ENCODE assay signal across 30 mouse cellular contexts in the genomic region with DNA sequence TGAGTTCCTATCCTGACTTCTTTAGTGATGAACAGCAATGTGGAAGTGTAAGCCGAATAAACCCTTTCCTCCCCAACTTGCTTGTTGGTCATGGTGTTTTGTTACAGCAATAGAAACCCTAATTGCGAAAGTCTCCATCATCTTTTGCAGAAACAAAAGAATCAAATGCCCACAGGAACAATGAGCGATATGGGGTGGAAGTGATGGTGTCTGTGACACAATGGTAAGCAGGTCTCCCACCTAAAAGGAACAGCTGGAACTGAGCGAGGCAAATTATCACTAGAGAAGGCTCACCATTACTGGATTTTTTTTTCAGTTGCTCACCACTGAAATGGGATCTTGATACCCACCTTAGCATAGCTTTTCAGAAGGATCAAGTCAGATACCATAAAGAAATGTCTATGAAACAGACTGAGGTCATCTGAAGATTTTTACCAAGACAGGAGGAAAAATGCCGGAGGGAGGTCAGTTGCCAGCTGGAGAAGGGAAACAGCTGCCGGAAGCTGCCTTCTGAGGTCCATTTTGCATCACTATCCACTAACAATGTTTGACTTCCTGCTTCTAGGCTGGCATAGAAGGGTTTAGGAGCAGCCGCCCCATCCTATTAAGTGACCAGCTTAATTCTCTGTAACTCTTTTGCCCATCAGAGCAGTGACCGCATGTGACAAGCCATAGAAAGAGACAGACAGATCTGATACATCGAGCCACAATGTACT. TPM values are rescaled to one million over a fixed set of nuclear protein-coding genes. Genes with fewer than 3 reads are reported as not detected.
DNase-seq lines count a peak whose midpoint lies in the region; ATAC-seq and TF ChIP-seq lines count a peak whose summit lies in the region.
"Had no signal": no experiment of that assay in that cellular context is flagged by ENCODE, and none has a peak within 500 bp of the region (broad histone marks: within the 10 kb centered on the region; RNA-seq: fewer than 3 reads in every experiment).

No protein-coding gene starts in this region.

- 0 out of 2 replicates have a peak overlapping the region, but pooled peaks have one; percentile 13 for H3K27ac ChIP-seq in embryonic facial prominence, embryonic 14.5 days (replicated peaks; ENCODE audit: low read depth, low read length)
- no peak overlapping the region for H3K27ac ChIP-seq in embryonic facial prominence, embryonic 10.5 days (replicated peaks)
- H3K27ac ChIP-seq in intestine, embryonic 14.5 days (ENCODE audit: low read depth) = peak overlapping the region; percentile 22; the same call in 1 of the 2 replicates
- no peak overlapping the region for H3K27ac ChIP-seq in intestine, embryonic 15.5 days
- peak overlapping the region; percentile 76; the same call in 1 of the 2 replicates for H3K27ac ChIP-seq in lung, embryonic 14.5 days (ENCODE audit: low read depth)
- H3K27ac ChIP-seq: embryonic facial prominence, embryonic 15.5 days; forebrain, embryonic 12.5 days; hindbrain, embryonic 10.5 days; hindbrain, postnatal 0 days; midbrain, embryonic 10.5 days; midbrain, embryonic 15.5 days; neural tube, embryonic 15.5 days had no signal

- no peaks in the 10 kb centered on the region for H3K27me3 ChIP-seq in embryonic facial prominence, embryonic 14.5 days (replicated peaks; ENCODE audit: control insufficient read depth, insufficient read depth, low read length)
- H3K27me3 ChIP-seq in embryonic facial prominence, embryonic 10.5 days (replicated peaks; ENCODE audit: low read depth, poor library complexity, severe bottlenecking) = no peaks in the 10 kb centered on the region
- no peaks in the 10 kb centered on the region for H3K27me3 ChIP-seq in intestine, embryonic 14.5 days (replicated peaks; ENCODE audit: control insufficient read depth, insufficient read depth, low read length)
- no peaks in the 10 kb centered on the region for H3K27me3 ChIP-seq in intestine, embryonic 15.5 days (replicated peaks)
- no peaks in the 10 kb centered on the region for H3K27me3 ChIP-seq in lung, embryonic 14.5 days (ENCODE audit: insufficient read depth, low read length)
- H3K27me3 ChIP-seq in E14TG2a.4 (ENCODE audit: insufficient read depth, low read length) = peaks cover 15% of the 10 kb centered on the region; the same call in 1 of the 2 replicates
- H3K27me3 ChIP-seq: CH12.LX; embryonic facial prominence, embryonic 15.5 days; forebrain, embryonic 12.5 days; midbrain, embryonic 15.5 days; neural tube, embryonic 15.5 days; Patski had no signal

- H3K4me2 ChIP-seq in embryonic facial prominence, embryonic 14.5 days (ENCODE audit: low read depth, low read length) = no peak overlapping the region
- H3K4me2 ChIP-seq in intestine, embryonic 14.5 days (ENCODE audit: low read length) = no peak overlapping the region
- no peak overlapping the region for H3K4me2 ChIP-seq in intestine, embryonic 15.5 days (replicated peaks)
- no peak overlapping the region for H3K4me2 ChIP-seq in lung, embryonic 14.5 days
- H3K4me2 ChIP-seq: embryonic facial prominence, embryonic 15.5 days; forebrain, embryonic 12.5 days; heart, embryonic 11.5 days; liver, embryonic 11.5 days; midbrain, embryonic 15.5 days; neural tube, embryonic 15.5 days had no signal

- no peaks in the 10 kb centered on the region for H3K9me3 ChIP-seq in embryonic facial prominence, embryonic 14.5 days (ENCODE audit: control insufficient read depth, low read length)
- no peaks in the 10 kb centered on the region for H3K9me3 ChIP-seq in embryonic facial prominence, embryonic 10.5 days
- H3K9me3 ChIP-seq in intestine, embryonic 14.5 days (ENCODE audit: control insufficient read depth, low read length) = no peaks in the 10 kb centered on the region; the same call in 1 of the 2 replicates
- H3K9me3 ChIP-seq in intestine, embryonic 15.5 days = no peaks in the 10 kb centered on the region
- no peaks in the 10 kb centered on the region for H3K9me3 ChIP-seq in lung, embryonic 14.5 days (ENCODE audit: low read depth, low read length)
- peaks cover 17% of the 10 kb centered on the region for H3K9me3 ChIP-seq in E14TG2a.4 (ENCODE audit: low read length)
- H3K9me3 ChIP-seq: embryonic facial prominence, embryonic 15.5 days; forebrain, embryonic 12.5 days; hindbrain, embryonic 10.5 days; midbrain, embryonic 10.5 days; midbrain, embryonic 15.5 days; neural tube, embryonic 15.5 days had no signal

- no peak for DNase-seq in embryonic facial prominence, embryonic 14.5 days (ENCODE audit: low spot score)
- DNase-seq in embryonic facial prominence, embryonic 10.5 days (ENCODE audit: low spot score) = no peak
- no peak for DNase-seq in intestine, embryonic 14.5 days (ENCODE audit: low spot score)
- DNase-seq in lung, embryonic 14.5 days = peak; percentile 59
- no peak for DNase-seq in lung, postnatal 36 days
- DNase-seq: adrenal gland, postnatal 25 days; cerebellum, adult 11-12 months; cerebellum, adult 9-11 months; embryo, embryonic 11 days; forebrain, postnatal 0 days; heart, postnatal 10 days; kidney, postnatal 14 days; layer of hippocampus, adult 9-11 months; retina, postnatal 1 day; right cerebral cortex, postnatal 14 days had no signal

- 75% methylated on average over 9 of the region's 9 CpGs for whole genome bisulfite sequencing in embryonic facial prominence, embryonic 14.5 days
- 82% methylated on average over 9 of the region's 9 CpGs for WGBS in embryonic facial prominence, embryonic 10.5 days
- WGBS in intestine, embryonic 14.5 days = 74% methylated on average over 9 of the region's 9 CpGs
- 72% methylated on average over 9 of the region's 9 CpGs for WGBS in intestine, embryonic 15.5 days
- WGBS in lung, embryonic 14.5 days = 67% methylated on average over 9 of the region's 9 CpGs

- H3K4me3 ChIP-seq in embryonic facial prominence, embryonic 14.5 days (ENCODE audit: low read depth, low read length) = no peak overlapping the region
- H3K4me3 ChIP-seq in embryonic facial prominence, embryonic 10.5 days = no peak overlapping the region
- no peak overlapping the region for H3K4me3 ChIP-seq in intestine, embryonic 14.5 days (ENCODE audit: low read depth, low read length)
- H3K4me3 ChIP-seq in intestine, embryonic 15.5 days (replicated peaks) = no peak overlapping the region
- no peak overlapping the region for H3K4me3 ChIP-seq in lung, embryonic 14.5 days (ENCODE audit: low read depth, low read length)
- H3K4me3 ChIP-seq in E14TG2a.4 (replicated peaks; ENCODE audit: low read length) = 0 out of 2 replicates have a peak overlapping the region, but pooled peaks have one; percentile 10
- H3K4me3 ChIP-seq: embryonic facial prominence, embryonic 15.5 days; forebrain, embryonic 12.5 days; hindbrain, embryonic 10.5 days; midbrain, embryonic 10.5 days; midbrain, embryonic 15.5 days; neural tube, embryonic 15.5 days had no signal

- H3K9ac ChIP-seq in embryonic facial prominence, embryonic 14.5 days (ENCODE audit: low read depth, low read length) = no peak overlapping the region
- no peak overlapping the region for H3K9ac ChIP-seq in intestine, embryonic 14.5 days (ENCODE audit: low read length)
- no peak overlapping the region for H3K9ac ChIP-seq in intestine, embryonic 15.5 days
- no peak overlapping the region for H3K9ac ChIP-seq in lung, embryonic 14.5 days
- H3K9ac ChIP-seq: embryonic facial prominence, embryonic 15.5 days; forebrain, embryonic 12.5 days; forebrain, postnatal 0 days; midbrain, embryonic 15.5 days; neural tube, embryonic 15.5 days had no signal

- H3K4me1 ChIP-seq in embryonic facial prominence, embryonic 14.5 days (ENCODE audit: control insufficient read depth, insufficient read depth, low read length) = no peaks in the 10 kb centered on the region; the same call in 1 of the 2 replicates
- H3K4me1 ChIP-seq in embryonic facial prominence, embryonic 10.5 days = peaks cover 18% of the 10 kb centered on the region
- 0 out of 2 replicates have a peak, but pooled peaks cover 4% of the 10 kb centered on the region for H3K4me1 ChIP-seq in intestine, embryonic 14.5 days (replicated peaks; ENCODE audit: control insufficient read depth, insufficient read depth, low read length)
- 0 out of 2 replicates have a peak, but pooled peaks cover 2% of the 10 kb centered on the region for H3K4me1 ChIP-seq in intestine, embryonic 15.5 days (replicated peaks)
- H3K4me1 ChIP-seq in lung, embryonic 14.5 days (ENCODE audit: insufficient read depth) = no peaks in the 10 kb centered on the region; the same call in 1 of the 2 replicates
- H3K4me1 ChIP-seq in E14TG2a.4 (replicated peaks; ENCODE audit: low read depth, low read length) = peaks cover 45% of the 10 kb centered on the region
- H3K4me1 ChIP-seq: embryonic facial prominence, embryonic 15.5 days; forebrain, embryonic 12.5 days; midbrain, embryonic 10.5 days; midbrain, embryonic 15.5 days; neural tube, embryonic 15.5 days had no signal

- no peak for TF ChIP-seq CTCF in lung, embryonic 14.5 days (IDR thresholded peaks at IDR 0.05; ENCODE audit: low read depth)
- TF ChIP-seq CTCF in E14TG2a.4 (conservative IDR thresholded peaks at IDR 0.05; ENCODE audit: low read length) = no peak

- H3K36me3 ChIP-seq in embryonic facial prominence, embryonic 14.5 days (ENCODE audit: control insufficient read depth, insufficient read depth, low read length) = no peaks in the 10 kb centered on the region
- H3K36me3 ChIP-seq in embryonic facial prominence, embryonic 10.5 days (replicated peaks) = no peaks in the 10 kb centered on the region
- H3K36me3 ChIP-seq in intestine, embryonic 14.5 days (ENCODE audit: control insufficient read depth, insufficient read depth, low read length) = no peaks in the 10 kb centered on the region
- no peaks in the 10 kb centered on the region for H3K36me3 ChIP-seq in intestine, embryonic 15.5 days
- no peaks in the 10 kb centered on the region for H3K36me3 ChIP-seq in lung, embryonic 14.5 days (ENCODE audit: insufficient read depth)
- no peaks in the 10 kb centered on the region for H3K36me3 ChIP-seq in E14TG2a.4 (ENCODE audit: insufficient read depth, low read length)
- H3K36me3 ChIP-seq: embryonic facial prominence, embryonic 15.5 days; forebrain, embryonic 12.5 days; hindbrain, embryonic 10.5 days; midbrain, embryonic 10.5 days; midbrain, embryonic 15.5 days; neural tube, embryonic 15.5 days had no signal

- no peak for ATAC-seq in embryonic facial prominence, embryonic 14.5 days (ENCODE audit: low read depth)
- ATAC-seq in intestine, embryonic 14.5 days (replicated peaks; ENCODE audit: low FRiP score, low TSS enrichment, low read depth) = no peak
- no peak for ATAC-seq in intestine, embryonic 15.5 days
- no peak for ATAC-seq in lung, embryonic 14.5 days (ENCODE audit: insufficient read depth)
- ATAC-seq in granulocyte monocyte progenitor cell, adult 5-6 weeks (replicated peaks; ENCODE audit: poor library complexity, severe bottlenecking) = no peak
- ATAC-seq: forebrain, postnatal 0 days; hindbrain, postnatal 0 days; intestine, postnatal 0 days; midbrain, embryonic 15.5 days; Patski had no signal

RNA-seq across cellular contexts. Expression of a gene that starts 11.1 kb away (rescaled TPM):
- polyA plus RNA-seq in embryonic facial prominence, embryonic 14.5 days (2014; fragmentation: Nextera tagmentation; extraction: Ambion mirVana) = 4.1 and 6.8 TPM in 2 replicates
- polyA plus RNA-seq in embryonic facial prominence, embryonic 10.5 days (2016; fragmentation: Nextera tagmentation; extraction: Ambion mirVana) = 2.9 and 3.0 TPM in 2 replicates
- polyA plus RNA-seq in intestine, embryonic 14.5 days (2014; fragmentation: Nextera tagmentation; extraction: Ambion mirVana) = 4.1 and 4.6 TPM in 2 replicates
- polyA plus RNA-seq in intestine, embryonic 15.5 days (2015; fragmentation: Nextera tagmentation; extraction: Ambion mirVana) = 5.2 and 7.3 TPM in 2 replicates
- 4.9 and 6.1 TPM in 2 replicates for polyA plus RNA-seq in lung, embryonic 14.5 days (2014; fragmentation: Nextera tagmentation; extraction: Ambion mirVana)
- total RNA-seq in granulocyte monocyte progenitor cell, adult 5-6 weeks (2014; fragmentation: Nextera tagmentation) = 9.0 and 11.9 TPM in 2 replicates
- total RNA-seq in granulocyte monocyte progenitor cell, adult 5-6 weeks (2017) = 20.7 and 35.7 TPM in 2 replicates

RNA-seq across cellular contexts. Expression of a gene that starts 14.8 kb away (rescaled TPM):
- 15.2 and 17.6 TPM in 2 replicates for polyA plus RNA-seq in embryonic facial prominence, embryonic 14.5 days (2014; fragmentation: Nextera tagmentation; extraction: Ambion mirVana)
- 11.3 and 13.9 TPM in 2 replicates for polyA plus RNA-seq in embryonic facial prominence, embryonic 10.5 days (2016; fragmentation: Nextera tagmentation; extraction: Ambion mirVana)
- polyA plus RNA-seq in intestine, embryonic 14.5 days (2014; fragmentation: Nextera tagmentation; extraction: Ambion mirVana) = 21.3 and 24.6 TPM in 2 replicates
- polyA plus RNA-seq in intestine, embryonic 15.5 days (2015; fragmentation: Nextera tagmentation; extraction: Ambion mirVana) = 16.5 and 16.6 TPM in 2 replicates
- polyA plus RNA-seq in lung, embryonic 14.5 days (2014; fragmentation: Nextera tagmentation; extraction: Ambion mirVana) = 25.4 and 27.0 TPM in 2 replicates
- 0.19 TPM in 1 of 2 replicates, not detected in the other for total RNA-seq in granulocyte monocyte progenitor cell, adult 5-6 weeks (2014; fragmentation: Nextera tagmentation)
- total RNA-seq in granulocyte monocyte progenitor cell, adult 5-6 weeks (2017) = 0.26 and 0.43 TPM in 2 replicates

Comparison
In these comparisons a context has a peak if more than half of its experiments do, and no peak if none do; other contexts are left out.
1. H3K27ac ChIP-seq: peak in embryonic facial prominence, embryonic 14.5 days (single experiment), intestine, embryonic 14.5 days (single experiment) and lung, embryonic 14.5 days (single experiment); none in embryonic facial prominence, embryonic 10.5 days (single experiment) and intestine, embryonic 15.5 days (single experiment).